Mouse (Mus musculus) olfactory bulb, adult 2 months (tissue): ENCODE results near the gene Gm4846.
"Not testable (repeated sequence)": the region's sequence is repeated elsewhere in the genome, so short reads cannot be mapped to it uniquely, and the experiment has no call there.

Experiments used
- CTCF ChIP-seq: fragments of 200-500 bp; IDR thresholded peaks from 2 replicates; pipeline ENCODE4 v1.5.1; 2012; ENCODE audit warnings: low read depth, mild to moderate bottlenecking, low read length, moderate library complexity; ENCODE audit not compliant: insufficient read depth
- POLR2A ChIP-seq: fragments of 200-500 bp; IDR thresholded peaks from 2 replicates; pipeline ENCODE4 v1.6.1; 2012; ENCODE audit warnings: mild to moderate bottlenecking, low read depth, low read length, moderate library complexity; ENCODE audit not compliant: insufficient read depth

DNA sequence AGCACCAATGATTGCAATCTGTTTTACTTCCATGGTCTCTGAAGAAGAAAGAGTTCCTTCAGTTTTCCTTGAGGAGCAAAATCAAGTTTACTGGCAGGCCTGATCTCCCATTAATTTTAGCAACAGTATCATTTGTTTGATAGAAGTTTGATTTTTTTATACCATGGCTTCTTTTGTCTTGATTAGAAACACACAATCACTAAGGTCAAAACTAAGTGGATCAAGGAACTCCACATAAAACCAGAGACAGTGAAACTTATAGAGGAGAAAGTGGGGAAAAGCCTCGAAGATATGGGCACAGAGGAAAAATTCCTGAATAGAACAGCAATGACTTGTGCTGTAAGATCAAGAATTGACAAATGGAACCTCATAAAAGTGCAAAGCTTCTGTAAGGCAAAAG is at the start of gene Gm4846:
- TF ChIP-seq POLR2A, CTCF: not testable (repeated sequence)
